Mouse (Mus musculus) B cell, adult 2 months (primary cell): ENCODE measurements at regions not wholly inside any gene's neighbourhood (a gene's known extent, or its start where the extent isn't known, plus 50 kb on each side); places are given as distances from the start of the nearest gene placed in this dataset.

Experiments
- DNase-seq, 2 experiments: peaks; one replicate each; pipeline ENCODE4 v3.0.0; 2022

DNA sequence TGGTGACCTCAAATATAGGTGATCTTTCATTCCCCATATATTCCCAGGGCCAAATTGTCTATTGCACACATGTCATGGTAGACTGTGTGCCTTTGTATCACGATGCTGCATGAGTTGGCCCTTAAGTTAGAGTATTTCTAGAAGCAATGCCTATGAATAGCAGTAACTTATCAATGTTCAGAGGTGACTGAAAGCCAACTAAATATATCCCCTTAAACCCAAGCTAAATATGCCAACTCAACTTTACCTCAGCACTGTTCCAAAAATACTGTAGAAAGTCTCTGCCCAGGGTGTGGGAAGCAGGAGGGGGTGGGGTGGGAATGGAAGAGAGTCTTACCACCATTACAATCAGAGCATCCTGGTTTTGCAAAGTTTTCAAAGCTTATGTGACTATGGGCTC lies 144.6 kb upstream of the Serp2 start:
- no peak for DNase-seq

DNA sequence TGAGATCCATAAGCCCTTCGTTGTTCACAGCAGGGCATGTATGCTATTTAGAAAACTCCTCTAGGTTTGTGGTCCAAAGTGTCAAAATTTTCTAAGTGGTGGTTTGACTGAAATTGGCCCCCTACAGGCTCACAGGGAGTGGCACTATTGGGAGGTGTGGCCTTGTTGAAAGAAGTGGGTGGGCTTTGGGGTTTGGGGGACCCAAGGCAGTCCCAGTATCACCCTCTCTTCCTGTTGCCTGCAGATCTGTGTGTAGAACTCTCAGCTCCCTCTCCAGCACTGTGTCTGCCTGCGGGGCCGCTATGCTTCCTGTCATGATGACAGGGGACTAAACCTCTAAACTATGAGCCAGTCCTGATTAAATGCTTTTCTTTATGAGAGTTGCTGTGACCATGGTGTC lies 144.1 kb upstream of the Serp2 start:
- peak; percentile 19 to 20 for DNase-seq

GRCm38 (mm10) chr14:76700190-76700589 lies 143.5 kb upstream of the Serp2 start:
- DNase-seq = no peak

- no peak for DNase-seq
These were observed 142.2 kb upstream of the Serp2 start for GRCm38 (mm10) chr14:76698718-76699402.

DNA sequence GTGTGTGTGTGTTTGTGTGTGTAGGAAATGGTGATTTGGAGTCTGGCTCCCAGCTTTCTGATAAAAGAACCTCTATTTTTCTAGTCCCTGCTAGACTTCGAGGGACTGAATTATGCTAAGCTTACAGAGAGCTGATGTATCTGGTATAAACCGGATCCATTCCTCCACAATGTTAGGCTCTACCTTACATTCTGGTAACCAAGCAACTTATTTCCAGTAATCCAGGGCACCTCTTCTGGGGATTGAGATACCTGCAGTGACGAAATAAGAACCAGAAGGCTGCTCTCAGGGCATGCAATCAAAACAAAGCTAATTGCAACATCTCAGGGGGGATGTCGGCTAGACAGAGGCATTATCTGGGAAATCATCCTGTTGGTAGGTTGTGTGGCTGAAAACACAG lies 140.0 kb upstream of the Serp2 start:
- no peak for DNase-seq

DNA sequence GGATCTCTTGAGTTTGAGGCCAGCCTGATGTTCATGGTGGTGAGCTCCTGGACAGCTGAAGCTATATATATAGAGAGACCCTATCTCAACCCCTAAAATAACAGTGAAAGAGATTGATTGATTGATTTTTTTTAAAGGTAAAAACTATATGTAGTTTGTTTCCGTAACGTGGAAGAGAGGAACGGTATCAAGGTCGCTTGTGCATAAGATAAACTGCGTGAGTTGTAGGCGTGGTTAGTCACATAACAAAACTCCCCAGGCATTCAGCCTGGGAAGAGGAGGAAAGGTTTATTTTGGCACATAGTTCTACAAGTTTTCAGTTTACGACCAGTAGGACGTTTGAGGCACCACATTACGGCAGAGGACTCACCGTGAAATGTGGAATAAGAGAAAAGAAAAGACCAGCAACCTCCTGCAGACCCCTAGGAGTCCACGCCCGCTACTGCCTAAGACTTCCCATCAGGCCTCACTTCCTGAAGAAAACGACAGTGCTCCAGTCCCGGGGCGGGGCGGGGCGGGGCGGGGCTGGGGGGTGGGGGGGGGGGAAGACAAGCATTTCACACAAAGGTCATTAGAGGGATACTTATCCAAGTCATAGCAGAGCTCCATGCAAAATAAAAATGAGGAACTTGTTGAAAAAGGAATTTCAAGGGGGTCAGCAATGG lies 139.1 kb upstream of the Serp2 start:
- DNase-seq = no peak

- DNase-seq = peak; percentile 33 to 40
These were observed 138.2 kb upstream of the Serp2 start for GRCm38 (mm10) chr14:76694894-76695293.

GRCm38 (mm10) chr14:76693351-76694317 lies 136.9 kb upstream of the Serp2 start:
- peak; percentile 16 to 20 for DNase-seq

DNA sequence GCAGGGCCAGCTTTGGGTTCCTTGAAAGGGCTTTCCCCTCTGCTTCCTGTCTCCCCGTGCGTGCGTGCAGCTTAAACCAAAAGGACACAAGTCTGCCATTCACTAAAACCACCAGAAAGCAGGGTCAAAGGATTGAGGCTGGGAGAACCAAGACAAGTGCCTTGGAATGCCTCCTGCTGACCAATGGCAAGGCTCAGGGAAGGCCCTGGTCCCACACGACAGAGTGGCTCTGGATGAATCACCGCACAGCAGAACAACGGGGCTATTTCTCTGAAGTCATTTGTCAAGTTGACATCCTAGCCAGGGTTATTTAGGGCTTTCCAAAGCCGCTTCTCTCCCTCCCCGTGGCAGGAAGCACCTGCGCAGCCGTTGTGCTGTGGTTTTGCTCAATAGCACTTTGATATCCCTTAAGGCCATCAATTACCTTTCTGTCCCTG lies 131.3 kb upstream of the Serp2 start:
- DNase-seq = peak; percentile 32 to 38

DNA sequence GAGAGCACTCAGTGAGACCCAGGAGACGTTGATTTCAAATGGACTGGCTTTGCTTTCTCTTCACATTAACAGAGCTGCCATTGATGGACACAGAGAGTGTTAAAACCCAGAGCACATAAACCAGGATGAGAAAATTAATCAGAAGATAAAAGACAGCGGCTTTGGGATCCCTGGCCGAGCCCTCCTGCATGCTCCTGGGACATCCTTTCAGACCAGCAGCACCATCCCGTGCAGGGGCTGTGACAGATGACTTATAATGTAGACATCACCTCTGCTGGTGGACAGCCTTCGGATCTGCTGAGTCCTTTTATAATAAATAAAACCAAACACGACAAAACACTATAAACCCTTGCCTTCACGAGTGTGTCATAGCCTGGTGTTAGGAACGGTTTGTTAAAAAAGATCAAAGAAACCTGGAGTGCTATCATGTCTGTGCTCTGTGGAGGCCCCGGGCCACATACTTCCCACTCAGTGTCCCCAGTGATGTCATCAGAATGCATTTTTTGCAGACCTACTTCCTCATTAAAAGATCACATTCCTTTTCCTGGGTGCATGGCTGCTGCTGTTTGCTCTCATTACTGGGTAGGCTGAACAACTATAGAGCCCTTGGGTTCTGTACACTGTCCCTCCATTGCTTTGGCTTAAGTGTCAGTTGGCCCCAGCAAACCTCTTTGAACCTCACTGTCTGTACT lies 130.2 kb upstream of the Serp2 start:
- DNase-seq = peak in 1 of 2 experiments; percentile 42

DNA sequence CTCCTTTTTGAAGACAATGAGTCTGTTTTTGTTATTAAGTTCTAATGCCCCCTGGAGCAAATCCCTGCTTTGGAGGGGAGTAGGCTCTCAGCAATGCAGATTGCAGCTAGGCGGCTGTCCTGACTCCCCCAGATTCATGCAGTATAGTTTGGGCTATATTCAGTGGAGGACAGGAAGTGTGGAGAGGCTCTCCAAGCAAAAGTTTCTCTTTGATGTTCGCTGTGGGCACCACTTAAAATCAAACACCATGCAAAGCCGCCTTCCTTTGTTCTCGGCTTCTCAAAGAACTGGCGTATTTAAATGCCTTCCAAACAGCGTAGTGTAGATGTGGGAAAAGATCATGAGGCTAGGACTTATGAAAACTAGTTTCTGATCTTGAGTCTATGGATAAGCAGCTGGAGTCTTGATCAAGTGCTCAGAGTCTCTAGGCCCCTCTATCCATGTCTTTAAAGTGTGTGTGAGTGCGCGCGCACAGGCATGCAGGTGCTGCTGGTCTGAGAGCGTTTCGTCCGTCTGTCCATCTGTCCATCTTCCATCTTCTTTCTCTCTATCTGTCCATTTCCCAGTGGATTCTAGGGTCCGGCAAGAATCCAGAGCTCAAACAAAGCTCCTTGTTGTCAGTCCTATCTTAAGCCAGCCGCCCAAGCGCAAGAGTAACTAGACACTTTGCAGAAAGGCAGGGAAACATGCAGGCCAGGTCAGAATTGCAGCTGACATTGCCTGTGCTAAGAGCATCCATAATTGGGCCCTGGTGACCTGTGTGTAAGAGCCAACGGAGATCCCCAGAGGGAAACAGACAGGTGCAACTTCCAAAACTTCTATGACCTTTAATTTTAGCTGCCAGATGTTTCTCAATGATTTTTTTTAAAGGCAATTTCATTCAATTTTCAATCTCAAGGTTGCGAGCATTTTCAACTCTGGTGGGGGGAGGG lies 129.4 kb upstream of the Serp2 start:
- DNase-seq = no peak

GRCm38 (mm10) chr14:76684327-76684726 lies 127.6 kb upstream of the Serp2 start:
- DNase-seq = no peak

DNA sequence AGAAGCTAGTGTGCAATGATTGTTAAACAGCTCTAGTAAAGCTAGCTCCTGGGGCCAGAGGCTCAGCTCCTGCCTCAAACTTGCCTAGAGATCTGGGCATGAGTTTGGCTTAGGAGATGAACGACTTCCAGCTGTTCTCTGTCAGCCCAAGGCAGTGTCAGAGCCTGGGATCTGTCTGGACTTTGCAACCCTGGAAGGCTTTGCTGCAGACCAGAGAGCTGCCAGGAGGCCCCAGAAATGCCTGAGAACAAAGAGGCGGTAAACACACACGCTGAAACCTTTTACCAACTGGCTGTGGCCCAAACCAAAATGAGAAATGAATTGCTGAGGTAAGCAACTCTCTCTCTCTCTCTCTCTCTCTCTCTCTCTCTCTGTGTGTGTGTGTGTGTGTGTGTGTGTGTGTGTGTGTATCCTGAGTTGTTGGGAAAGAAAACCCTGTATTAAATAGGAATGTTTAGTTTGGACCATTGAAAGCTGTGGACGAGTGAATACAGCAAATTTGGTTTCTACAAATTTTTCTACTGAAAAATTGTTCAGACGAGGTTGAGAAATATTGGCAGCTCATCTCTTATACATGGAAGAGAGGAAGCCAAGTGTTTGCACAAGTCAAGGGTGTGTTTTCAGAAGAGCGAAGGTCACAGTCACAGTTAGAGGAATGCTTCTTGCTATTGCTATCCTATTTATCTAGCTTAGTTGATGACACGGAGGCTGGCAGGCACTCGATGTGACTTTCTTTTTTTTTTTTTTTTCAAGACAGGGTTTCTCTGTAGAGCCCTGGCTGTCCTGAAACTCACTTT lies 125.1 kb upstream of the Serp2 start:
- no peak for DNase-seq

DNA sequence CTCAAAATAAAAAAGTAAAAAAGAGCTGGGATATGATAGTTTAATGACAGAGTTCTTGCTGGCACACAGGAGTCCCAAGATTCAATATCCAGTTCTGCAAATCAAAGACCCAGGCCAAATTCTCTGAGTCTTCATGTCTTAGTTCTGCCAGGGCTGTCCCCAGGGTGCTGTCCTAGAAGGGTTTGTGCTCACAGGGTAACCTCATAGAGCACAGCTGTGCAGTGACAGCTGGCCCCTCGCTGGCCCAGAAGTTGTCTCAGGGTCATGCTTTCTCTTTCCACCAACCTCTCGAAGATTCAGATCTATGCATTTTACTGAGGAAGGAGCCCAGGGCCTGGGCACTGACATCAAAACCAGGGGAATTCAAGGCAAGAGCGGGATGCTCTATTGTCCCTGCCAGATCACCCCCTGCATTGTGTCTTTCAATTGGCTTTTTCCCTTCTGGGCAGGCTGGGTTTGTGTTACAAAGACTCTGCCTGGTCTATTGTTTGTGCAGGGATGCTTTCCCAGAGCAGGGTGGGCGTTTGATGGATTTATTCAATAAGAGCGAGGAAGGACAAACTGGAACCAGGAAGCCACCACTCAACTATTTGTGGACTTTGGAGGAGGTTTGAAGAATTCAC lies 121.9 kb upstream of the Serp2 start:
- DNase-seq = no peak

DNA sequence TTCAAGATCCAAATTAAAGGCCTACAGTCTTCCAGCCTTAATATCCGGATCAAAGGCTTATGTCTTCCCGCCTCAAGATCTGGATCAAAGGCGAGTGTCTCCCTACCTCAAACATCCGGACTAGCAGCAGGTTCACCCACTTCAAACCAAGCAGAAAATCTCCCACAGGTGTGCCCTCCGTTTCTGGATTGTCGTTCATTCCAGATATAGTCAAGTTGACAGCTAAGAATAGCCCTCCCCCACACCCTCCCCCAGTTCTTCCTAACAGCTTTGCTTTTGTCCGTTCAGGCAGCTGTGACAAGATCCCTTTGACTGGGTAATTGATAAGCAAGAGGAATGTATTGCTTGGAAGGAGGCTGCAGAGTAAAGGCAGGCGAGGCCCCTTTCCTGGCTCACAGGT lies 118.3 kb upstream of the Serp2 start:
- DNase-seq = no peak

DNA sequence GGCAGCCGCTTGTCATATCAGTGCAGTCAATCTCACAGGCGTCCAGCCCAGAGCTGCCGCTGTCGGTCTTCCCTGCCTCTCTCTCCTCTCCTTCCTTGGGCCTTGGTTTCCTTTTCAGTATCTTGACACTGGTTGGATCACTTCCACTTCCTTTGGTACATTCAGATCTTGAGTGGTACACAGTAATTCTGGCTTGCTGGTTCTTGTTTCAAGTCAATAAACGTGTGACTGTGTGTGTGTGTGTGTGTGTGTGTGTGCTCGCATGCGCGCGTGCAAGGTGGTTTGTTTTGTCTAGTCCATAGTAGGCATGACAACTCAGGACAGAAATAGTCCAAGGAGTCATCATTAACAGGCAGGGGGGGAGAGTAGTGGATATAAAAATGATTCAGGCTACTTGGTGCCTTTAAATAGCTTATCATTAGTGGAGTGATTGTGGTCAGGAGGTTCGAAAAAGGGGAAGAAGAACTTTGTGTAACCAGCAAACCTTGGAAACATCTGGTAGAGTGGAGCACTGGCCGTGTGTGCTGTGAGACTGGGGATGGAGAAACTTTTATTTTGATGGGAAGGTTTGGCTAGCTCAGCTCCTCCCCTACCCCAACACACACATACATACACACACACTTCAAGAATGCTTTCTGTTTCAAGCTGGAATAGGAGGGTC lies 117.1 kb upstream of the Serp2 start:
- peak; percentile 69 to 71 for DNase-seq

DNA sequence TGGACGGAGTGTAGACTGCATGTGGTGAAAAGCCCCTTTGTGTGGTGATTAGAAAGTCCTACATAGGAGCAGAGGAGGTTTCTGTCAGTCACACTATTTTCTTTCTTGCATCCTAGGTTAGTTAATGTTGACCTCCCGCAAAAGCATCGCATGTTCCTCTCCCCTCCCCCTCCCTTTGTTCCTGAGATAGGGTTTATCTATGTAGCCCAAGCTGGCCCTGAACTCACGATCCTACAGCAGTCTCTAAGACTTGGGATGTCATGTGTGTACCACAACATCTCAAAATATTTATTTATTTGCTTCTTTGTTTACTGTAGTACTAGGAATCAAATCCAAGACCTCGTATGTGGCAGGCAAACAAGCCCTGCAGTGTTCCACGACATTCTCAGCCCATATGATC lies 116.2 kb upstream of the Serp2 start:
- DNase-seq = no peak

- DNase-seq = no peak
These were observed 115.8 kb upstream of the Serp2 start for GRCm38 (mm10) chr14:76672442-76672841.

DNA sequence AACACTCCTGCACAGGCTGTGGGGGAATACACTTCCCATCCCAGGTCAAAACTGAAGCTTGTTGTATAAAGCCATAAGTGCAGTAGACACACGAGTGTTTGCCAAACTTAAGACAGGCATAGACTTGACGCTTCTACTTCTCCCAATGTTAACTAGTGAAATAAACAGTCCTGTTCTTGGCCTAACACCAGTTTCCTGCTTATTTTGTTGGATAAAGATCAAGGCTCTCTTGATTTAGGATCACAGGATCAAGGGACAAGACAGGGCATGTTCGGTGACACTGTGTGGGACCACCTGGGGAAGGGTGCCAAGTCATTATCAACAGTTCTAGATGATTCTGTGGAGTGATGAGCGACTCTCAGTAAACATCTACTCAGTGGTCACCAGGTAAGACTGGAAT lies 114.3 kb upstream of the Serp2 start:
- DNase-seq = no peak
